Mouse (Mus musculus) limb, embryonic 11.5 days (tissue): ENCODE data around the gene Rtn4r. TPM values are rescaled to one million over a fixed set of nuclear protein-coding genes. Genes with fewer than 3 reads are reported as not detected.

ENCODE experiments used
- ATAC-seq: fragments of 200-750 bp; cut with Nextera tagmentation; 2 replicates; pipeline ENCODE4 v1.8.0; 2017; ENCODE audit warnings: low read depth; ENCODE audit not compliant: insufficient number of reproducible peaks, low FRiP score, low TSS enrichment
- DNase-seq: peaks from one replicate; pipeline ENCODE4 v3.0.0-alpha.2; 2015; ENCODE audit warnings: low spot score
- H3K27ac ChIP-seq: fragments of 300-500 bp; sonication (generic); replicated peaks from 2 replicates; pipeline ENCODE4 v1.5.1; 2014; ENCODE audit warnings: low read depth, mild to moderate bottlenecking, low read length
- H3K27me3 ChIP-seq: fragments of 300-500 bp; sonication (generic); 2 replicates; pipeline ENCODE4 v1.6.1; 2014; ENCODE audit warnings: mild to moderate bottlenecking, low read length, mixed read lengths; ENCODE audit not compliant: control insufficient read depth, insufficient read depth
- H3K36me3 ChIP-seq: fragments of 300-500 bp; sonication (generic); 2 replicates; pipeline ENCODE4 v1.6.1; 2014; ENCODE audit warnings: mild to moderate bottlenecking, low read length, moderate library complexity, mixed read lengths; ENCODE audit not compliant: control insufficient read depth, insufficient read depth
- H3K4me1 ChIP-seq: fragments of 300-500 bp; sonication (generic); 2 replicates; pipeline ENCODE4 v1.6.1; 2014; ENCODE audit warnings: low read length, mixed read lengths; ENCODE audit not compliant: control insufficient read depth, insufficient read depth
- H3K4me2 ChIP-seq: fragments of 300-500 bp; sonication (generic); 2 replicates; pipeline ENCODE4 v1.6.1; 2014; ENCODE audit warnings: low read depth, mild to moderate bottlenecking, moderate library complexity; ENCODE audit not compliant: severe bottlenecking
- H3K4me3 ChIP-seq: fragments of 300-500 bp; sonication (generic); 2 replicates; pipeline ENCODE4 v1.5.1; 2014; ENCODE audit warnings: low read depth, low read length
- H3K9ac ChIP-seq: fragments of 300-500 bp; sonication (generic); 2 replicates; pipeline ENCODE4 v1.6.1; 2014; ENCODE audit warnings: mild to moderate bottlenecking, low read length
- H3K9me3 ChIP-seq: fragments of 300-500 bp; sonication (generic); 2 replicates; pipeline ENCODE4 v1.6.1; 2016; ENCODE audit warnings: low read length; ENCODE audit not compliant: control insufficient read depth
- WGBS: fragments of 180-500 bp; shearing (Covaris S2); extraction: QIAGEN DNeasy Blood & Tissue Kit; methylation state at CpG from one replicate; pipeline ENCODE4 v1.1.7; 2014; 5-methylcytosine and 5-hydroxymethylcytosine counted together
- polyA plus RNA-seq: library from polyadenylated mRNA; unstranded; fragments of >200 nt; fragmentation: Nextera tagmentation; extraction: Ambion mirVana; gene quantifications from 2 replicates; pipeline ENCODE4 v1.2.1, GENCODE M21; 2014

Gene Rtn4r
- polyA plus RNA-seq, 1 experiment from 2014 or later, result 7.4 TPM

DNA sequence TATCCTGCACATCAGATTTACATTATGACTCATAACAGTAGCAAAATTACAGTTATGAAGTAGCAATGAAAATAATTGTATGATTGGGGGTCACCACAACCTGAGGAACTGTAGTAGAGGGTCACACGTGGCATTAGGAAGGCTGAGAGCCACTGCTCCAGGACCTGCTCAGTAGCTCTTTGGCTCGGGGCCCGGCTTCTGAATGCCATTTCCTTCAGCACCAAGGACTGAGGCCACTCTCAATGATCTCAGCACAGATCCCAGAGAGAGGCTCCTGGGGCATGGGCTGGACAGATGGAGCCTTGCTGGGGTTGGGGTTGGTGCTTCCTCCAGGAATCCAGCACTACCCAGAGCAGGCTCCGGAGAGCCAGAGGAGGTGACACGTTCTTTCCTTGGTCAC lies 40.3 kb upstream of the Rtn4r start:
- H3K27me3 ChIP-seq, result no peaks in the 10 kb centered on the region
- H3K9ac ChIP-seq, result no peak overlapping the region
- H3K9me3 ChIP-seq, result no peaks in the 10 kb centered on the region
- 94% methylated on average over 5 of the region's 5 CpGs for WGBS
- H3K4me2 ChIP-seq, result no peak overlapping the region
- H3K4me3 ChIP-seq, result no peak overlapping the region
- no peak overlapping the region for H3K27ac ChIP-seq
- ATAC-seq (no peak), DNase-seq (no peak)
- peaks cover 3% of the 10 kb centered on the region; the same call in 1 of the 2 replicates for H3K4me1 ChIP-seq
- no peaks in the 10 kb centered on the region for H3K36me3 ChIP-seq

DNA sequence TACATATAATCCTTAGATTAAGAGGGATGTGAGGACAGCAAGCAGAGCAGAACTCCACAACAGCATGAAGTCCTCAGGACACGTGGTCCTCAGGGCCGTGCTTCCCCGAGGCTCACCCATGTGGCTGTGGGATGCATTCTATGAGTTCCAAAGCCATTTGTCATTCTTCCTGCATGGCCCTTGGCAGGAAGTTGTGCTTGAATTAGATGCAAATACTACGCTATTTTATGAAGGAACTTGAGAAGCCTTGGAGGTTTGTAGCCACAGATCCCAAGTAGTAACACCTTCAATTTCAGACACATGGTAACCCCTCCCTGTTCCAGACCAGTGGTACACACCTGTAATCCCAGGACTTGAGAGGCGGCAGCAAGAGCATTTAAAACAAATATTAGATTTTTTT lies 31.1 kb upstream of the Rtn4r start:
- ATAC-seq, result no peak
- H3K9me3 ChIP-seq, result no peaks in the 10 kb centered on the region
- H3K36me3 ChIP-seq, result no peaks in the 10 kb centered on the region
- H3K27me3 ChIP-seq, result no peaks in the 10 kb centered on the region
- H3K4me1 ChIP-seq, result no peaks in the 10 kb centered on the region
- H3K9ac ChIP-seq, result no peak overlapping the region
- no peak for DNase-seq
- WGBS, result 72% methylated on average over 5 of the region's 5 CpGs
- H3K4me2 ChIP-seq, result no peak overlapping the region
- no peak overlapping the region for H3K4me3 ChIP-seq
- H3K27ac ChIP-seq, result no peak overlapping the region

DNA sequence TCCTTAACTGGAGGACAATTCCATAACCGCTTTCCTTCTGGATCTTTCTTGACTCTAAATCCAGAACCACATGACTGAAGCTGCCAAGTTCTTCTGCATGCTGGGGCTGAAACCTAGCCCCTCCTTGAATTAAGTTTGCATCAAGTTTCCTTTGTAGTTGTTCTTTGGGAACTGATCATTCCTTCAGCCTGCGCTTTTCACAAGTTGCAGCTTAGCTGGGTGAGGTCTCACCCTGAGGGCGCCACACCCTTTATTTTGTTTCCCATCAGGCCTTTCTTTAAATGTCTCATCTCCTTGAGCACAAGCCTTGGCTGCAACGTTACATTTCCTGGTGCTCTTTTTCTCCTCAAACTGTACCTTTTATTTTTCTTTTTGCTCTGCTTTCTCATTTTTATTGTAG lies 24.6 kb upstream of the Rtn4r start:
- H3K4me2 ChIP-seq, result no peak overlapping the region
- H3K36me3 ChIP-seq, result no peaks in the 10 kb centered on the region
- DNase-seq (no peak), ATAC-seq (no peak)
- H3K27me3 ChIP-seq, result no peaks in the 10 kb centered on the region
- H3K9ac ChIP-seq, result no peak overlapping the region
- 85% methylated on average over 4 of the region's 4 CpGs for WGBS
- no peak overlapping the region for H3K27ac ChIP-seq
- H3K9me3 ChIP-seq, result no peaks in the 10 kb centered on the region
- H3K4me1 ChIP-seq, result no peaks in the 10 kb centered on the region
- no peak overlapping the region for H3K4me3 ChIP-seq

DNA sequence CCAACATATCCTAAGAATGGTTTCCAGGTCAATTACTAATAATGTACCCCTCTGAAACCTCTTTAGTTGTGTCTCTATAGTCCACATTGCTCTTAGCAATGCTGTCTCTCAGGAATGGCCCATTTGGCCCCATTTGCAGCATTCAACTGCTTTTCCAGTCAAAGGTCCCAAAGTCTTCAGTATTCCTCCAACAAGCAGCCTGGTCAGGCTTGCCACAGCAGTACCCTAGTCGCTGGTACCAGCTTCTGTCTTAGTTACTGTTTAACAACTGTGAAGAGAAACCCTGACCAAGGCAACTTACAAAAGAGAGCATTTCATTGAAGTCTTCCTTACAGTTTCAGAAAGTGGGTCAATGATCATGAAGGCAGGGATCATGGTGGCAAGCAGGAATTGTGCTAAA lies 24.1 kb upstream of the Rtn4r start:
- H3K9me3 ChIP-seq, result no peaks in the 10 kb centered on the region
- no peak overlapping the region for H3K4me2 ChIP-seq
- no peak overlapping the region for H3K27ac ChIP-seq
- no peaks in the 10 kb centered on the region for H3K27me3 ChIP-seq
- no peak overlapping the region for H3K9ac ChIP-seq
- no peak overlapping the region for H3K4me3 ChIP-seq
- no peaks in the 10 kb centered on the region for H3K36me3 ChIP-seq
- ATAC-seq (no peak), DNase-seq (no peak)
- no peaks in the 10 kb centered on the region for H3K4me1 ChIP-seq
- 92% methylated on average over 1 of the region's 1 CpGs for WGBS

DNA sequence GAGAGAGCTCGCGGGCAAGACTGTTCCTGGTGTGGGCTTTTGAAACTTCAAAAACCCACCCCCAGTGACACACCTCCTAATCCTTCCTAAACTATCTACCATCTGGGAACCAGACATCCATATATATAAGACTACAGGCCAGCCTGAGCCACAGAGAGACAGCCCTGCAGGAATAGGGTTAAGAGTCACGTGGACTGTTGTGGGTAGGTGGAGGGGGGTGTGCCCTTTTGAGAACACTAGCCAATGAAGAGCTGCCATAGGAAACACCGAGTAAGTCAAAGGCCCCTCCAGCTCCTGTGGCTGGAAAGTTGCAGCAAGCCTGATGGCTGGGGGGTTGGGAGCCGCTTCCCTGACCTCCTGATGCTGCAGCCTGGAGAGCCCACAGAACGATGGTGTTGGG lies 23.6 kb upstream of the Rtn4r start:
- no peak for DNase-seq
- 32% methylated on average over 6 of the region's 6 CpGs for WGBS
- H3K9me3 ChIP-seq, result no peaks in the 10 kb centered on the region
- H3K27ac ChIP-seq, result no peak overlapping the region
- H3K4me2 ChIP-seq, result no peak overlapping the region
- H3K27me3 ChIP-seq, result no peaks in the 10 kb centered on the region
- no peaks in the 10 kb centered on the region for H3K36me3 ChIP-seq
- H3K4me1 ChIP-seq, result no peaks in the 10 kb centered on the region
- H3K9ac ChIP-seq, result no peak overlapping the region
- ATAC-seq, result peak; percentile 68; the same call in 1 of the 2 replicates
- no peak overlapping the region for H3K4me3 ChIP-seq

DNA sequence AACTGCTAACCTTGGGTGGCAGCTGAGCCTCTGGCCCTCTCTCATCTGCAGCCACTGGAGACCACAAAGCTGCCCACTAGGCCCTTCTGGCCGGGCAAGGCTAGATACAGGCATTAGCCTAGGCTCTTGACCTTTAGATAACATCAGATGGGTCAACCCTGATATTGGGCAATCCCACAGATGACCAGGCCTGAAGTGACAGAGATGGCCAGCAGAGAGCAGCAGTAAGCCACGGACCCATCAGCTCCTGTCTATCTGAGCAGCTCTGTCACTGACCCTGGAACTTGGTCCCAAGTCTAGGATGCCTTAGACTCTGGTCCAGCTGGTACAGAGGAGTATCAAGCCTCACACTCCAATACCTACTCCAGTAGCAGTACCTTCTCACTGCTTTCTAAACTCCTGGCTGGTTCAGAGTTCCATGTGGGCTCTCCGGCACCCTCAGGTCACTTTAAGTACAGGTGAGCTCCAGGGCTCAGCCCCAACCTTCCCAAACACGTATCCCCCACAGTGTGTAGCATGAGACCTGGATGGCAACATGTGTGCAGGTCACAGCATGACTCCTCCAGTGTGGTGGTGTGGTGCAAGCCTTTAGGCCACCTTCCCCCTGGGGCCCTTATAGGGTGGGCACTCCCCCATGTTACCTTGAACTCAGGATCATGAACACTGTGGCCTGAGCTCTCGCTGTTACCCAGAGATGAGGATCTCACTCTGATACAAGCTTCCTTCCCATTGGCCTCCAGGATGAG lies 19.0 kb upstream of the Rtn4r start:
- peak; percentile 28; the same call in 1 of the 2 replicates for ATAC-seq
- 60% methylated on average over 5 of the region's 5 CpGs for WGBS
- no peak overlapping the region for H3K27ac ChIP-seq
- DNase-seq, result peak; percentile 80
- no peak overlapping the region for H3K4me2 ChIP-seq
- H3K4me1 ChIP-seq, result 0 out of 2 replicates have a peak, but pooled peaks cover 3% of the 10 kb centered on the region
- H3K4me3 ChIP-seq, result no peak overlapping the region
- no peaks in the 10 kb centered on the region for H3K36me3 ChIP-seq
- no peaks in the 10 kb centered on the region for H3K9me3 ChIP-seq
- no peak overlapping the region for H3K9ac ChIP-seq
- no peaks in the 10 kb centered on the region for H3K27me3 ChIP-seq

DNA sequence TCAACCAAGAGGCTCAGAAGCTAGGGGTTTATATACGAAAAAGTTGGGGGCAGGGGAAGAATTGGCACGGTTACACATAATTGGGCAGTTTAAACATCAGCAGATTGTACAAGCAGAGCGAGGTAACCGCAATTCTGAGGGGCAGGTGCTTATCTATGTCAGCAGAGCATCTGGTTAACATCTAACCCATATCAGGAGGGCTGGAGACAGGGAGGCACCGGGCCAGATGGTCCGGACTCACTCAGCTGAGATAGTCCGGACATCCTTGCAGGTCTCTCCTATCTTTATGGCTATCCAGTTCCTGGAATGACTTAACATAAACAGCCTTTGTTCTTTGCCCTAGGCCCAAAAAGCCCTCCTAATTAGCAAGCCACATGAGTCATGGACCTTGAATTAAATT lies 16.4 kb upstream of the Rtn4r start:
- DNase-seq (no peak), ATAC-seq (no peak)
- Histone ChIP-seq H3K9ac (no peak overlapping the region), H3K27me3 (no peaks in the 10 kb centered on the region), H3K36me3 (no peaks in the 10 kb centered on the region), H3K4me3 (no peak overlapping the region), H3K4me2 (no peak overlapping the region), H3K9me3 (no peaks in the 10 kb centered on the region), H3K4me1 (0 out of 2 replicates have a peak, but pooled peaks cover 3% of the 10 kb centered on the region), H3K27ac (no peak overlapping the region)
- 81% methylated on average over 7 of the region's 7 CpGs for WGBS

DNA sequence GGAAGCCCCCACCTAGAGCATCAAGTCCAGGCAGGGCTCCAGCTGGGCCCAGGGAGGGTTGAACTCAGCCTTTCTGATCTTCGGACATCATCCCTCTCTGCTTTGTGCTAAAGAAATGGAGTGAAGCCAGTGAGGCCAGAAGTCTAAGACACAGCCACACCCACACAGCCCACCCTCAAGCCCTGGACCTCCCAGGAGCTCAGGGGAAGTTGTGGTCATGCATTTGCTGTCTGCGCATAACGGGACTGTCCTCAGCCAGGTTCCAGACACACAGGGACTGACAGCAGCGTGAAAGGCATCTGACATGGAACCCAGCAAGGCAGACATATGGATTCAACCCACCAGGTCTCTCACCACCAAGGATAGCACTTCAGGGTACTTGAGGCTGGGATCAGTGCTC lies 11.0 kb upstream of the Rtn4r start:
- ATAC-seq, result no peak
- Histone ChIP-seq H3K27ac (no peak overlapping the region), H3K4me2 (no peak overlapping the region), H3K9ac (no peak overlapping the region), H3K4me3 (no peak overlapping the region), H3K9me3 (no peaks in the 10 kb centered on the region), H3K27me3 (no peaks in the 10 kb centered on the region), H3K36me3 (no peaks in the 10 kb centered on the region), H3K4me1 (0 out of 2 replicates have a peak, but pooled peaks cover 3% of the 10 kb centered on the region)
- 80% methylated on average over 4 of the region's 4 CpGs for WGBS
- DNase-seq, result no peak

DNA sequence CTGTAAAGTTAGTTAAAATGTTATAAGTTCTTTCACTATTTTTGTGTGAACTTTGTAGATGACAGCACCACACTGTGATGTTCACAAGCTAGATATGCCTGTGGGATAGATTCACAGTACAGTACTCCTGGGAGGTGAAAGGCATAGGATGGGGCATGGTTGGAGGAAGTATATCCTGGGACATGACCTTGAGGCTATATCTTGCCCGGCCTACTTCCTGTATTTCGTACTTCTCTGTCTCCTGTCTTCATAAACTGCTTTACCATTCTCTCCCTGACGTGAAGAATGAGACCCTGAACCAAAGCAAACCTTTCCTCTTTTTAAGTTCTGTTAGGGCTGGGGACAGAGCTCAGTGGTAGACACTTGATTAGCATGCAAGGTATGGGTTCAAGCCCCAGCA lies 9.2 kb upstream of the Rtn4r start:
- ATAC-seq (no peak), DNase-seq (no peak)
- no peaks in the 10 kb centered on the region for H3K36me3 ChIP-seq
- H3K9ac ChIP-seq, result no peak overlapping the region
- 81% methylated on average over 3 of the region's 3 CpGs for WGBS
- H3K4me1 ChIP-seq, result no peaks in the 10 kb centered on the region
- H3K9me3 ChIP-seq, result no peaks in the 10 kb centered on the region
- no peak overlapping the region for H3K27ac ChIP-seq
- H3K4me2 ChIP-seq, result no peak overlapping the region
- H3K4me3 ChIP-seq, result no peak overlapping the region
- no peaks in the 10 kb centered on the region; the same call in 1 of the 2 replicates for H3K27me3 ChIP-seq
